Mouse (Mus musculus) urinary bladder, adult 2 months (tissue): Measurements from ENCODE around the gene Uvrag. TPM values are rescaled to one million over a fixed set of nuclear protein-coding genes. Genes with fewer than 3 reads are reported as not detected.

Experiments
- DNase-seq: peaks from one replicate; pipeline ENCODE4 v3.0.0; 2022; ENCODE audit warnings: low spot score
- polyA plus RNA-seq: library from polyadenylated mRNA; depleted of rRNA; stranded (reverse); fragments of >200 nt; gene quantifications from 2 replicates; pipeline ENCODE4 v1.2.3, GENCODE M21; 2012

Uvrag gene
- polyA plus RNA-seq, 1 experiment, result 19.4 TPM

DNA sequence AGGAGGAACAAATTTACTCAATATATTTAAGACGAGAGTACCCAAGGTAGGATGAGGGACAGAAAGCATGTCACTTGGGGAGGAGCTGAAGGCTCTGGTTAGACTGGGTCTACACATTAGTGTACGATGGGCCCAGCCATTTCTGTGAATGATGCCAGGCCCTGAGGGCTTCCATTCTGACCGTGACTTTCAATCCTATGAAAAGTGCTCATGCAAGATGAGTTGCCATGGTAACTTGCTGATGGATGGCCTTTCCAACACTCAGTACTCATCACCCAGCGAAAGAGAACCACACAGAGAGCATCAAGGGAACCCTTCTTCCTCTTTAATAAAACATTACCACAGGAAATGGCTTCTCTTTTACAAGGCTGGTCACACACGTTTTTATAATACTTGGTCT is 252.1 kb downstream of the Uvrag start:
- no peak for DNase-seq

DNA sequence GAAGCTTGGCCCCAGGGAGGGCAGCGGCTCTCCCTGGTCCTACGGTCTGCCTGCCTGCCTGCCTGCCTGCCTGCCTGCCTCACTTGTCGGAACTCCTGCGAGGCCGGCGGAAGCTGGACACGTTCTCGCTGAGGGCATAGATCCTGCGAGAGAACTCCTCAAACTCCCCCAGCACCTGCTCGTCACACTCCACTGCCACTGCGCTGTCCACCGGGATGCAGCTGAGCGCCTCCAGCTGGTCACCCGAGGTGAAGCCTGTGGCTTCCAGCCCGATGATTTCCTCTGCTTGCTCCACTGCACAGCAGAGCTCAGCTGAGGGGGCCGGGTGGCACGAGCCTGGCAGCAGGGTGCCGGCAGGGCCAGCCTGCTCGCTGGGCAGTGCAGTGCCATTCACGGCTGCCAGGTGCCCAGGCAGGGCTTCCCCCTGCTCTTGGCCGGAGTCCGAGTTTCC is 253.1 kb downstream of the Uvrag start:
- DNase-seq, result no peak

DNA sequence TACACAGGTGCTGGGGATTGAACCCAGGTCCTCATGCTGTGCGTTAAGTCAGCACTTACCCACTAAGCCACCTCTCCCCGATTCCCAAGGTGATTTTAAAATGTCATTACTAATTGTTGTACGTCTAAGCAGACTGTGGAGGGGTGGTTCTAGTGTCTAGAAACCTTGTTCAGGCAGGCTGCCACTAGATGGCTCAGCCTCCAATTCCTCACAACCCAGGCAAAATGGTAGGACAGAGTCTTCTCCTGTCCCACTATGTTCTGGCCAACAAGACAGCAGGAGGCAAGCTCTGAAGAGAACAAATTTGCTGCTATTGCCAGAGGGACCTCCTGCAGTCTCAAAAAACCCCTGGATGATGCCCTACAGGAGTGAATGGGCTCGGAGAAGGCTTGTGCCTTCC is 259.1 kb downstream of the Uvrag start:
- no peak for DNase-seq

DNA sequence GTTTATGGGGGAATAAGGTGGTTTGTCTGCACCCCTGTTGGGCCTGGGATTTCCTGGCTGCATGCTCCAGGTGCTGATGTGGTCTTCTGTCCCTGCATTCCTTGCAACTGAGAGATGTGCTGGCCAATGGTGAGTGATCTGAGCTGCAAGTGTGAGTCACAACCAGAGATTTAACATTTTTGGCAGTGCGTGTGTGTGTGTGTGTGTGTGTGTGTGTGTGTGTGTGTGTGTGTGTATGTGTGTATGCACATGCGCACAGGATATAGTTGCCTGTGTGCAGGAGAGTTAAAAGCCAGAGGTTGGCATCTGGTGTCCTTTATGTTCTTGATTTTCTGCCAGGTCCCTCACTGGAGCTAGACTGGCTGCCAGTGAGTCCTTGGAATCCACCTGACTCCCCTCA is 261.8 kb downstream of the Uvrag start:
- no peak for DNase-seq

DNA sequence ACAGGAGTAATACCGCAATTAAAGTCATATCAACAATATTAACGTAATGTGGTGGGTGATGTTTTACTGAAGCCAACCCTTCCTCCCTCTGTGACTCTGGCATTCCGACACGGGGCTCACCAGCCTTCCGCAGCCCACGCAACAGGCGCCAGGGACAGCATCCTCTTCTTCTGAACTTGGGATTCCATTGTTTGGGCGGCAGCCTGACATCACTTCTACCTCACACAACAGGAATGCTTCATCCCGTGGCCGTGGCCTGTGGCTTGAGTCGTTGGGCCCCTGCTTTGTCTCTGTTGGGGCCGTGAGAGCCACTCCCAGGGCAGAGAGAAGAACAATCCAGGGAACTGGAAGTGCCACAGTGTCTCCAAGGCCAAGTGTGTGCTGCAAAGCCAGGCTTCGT is 264.8 kb downstream of the Uvrag start:
- no peak for DNase-seq

DNA sequence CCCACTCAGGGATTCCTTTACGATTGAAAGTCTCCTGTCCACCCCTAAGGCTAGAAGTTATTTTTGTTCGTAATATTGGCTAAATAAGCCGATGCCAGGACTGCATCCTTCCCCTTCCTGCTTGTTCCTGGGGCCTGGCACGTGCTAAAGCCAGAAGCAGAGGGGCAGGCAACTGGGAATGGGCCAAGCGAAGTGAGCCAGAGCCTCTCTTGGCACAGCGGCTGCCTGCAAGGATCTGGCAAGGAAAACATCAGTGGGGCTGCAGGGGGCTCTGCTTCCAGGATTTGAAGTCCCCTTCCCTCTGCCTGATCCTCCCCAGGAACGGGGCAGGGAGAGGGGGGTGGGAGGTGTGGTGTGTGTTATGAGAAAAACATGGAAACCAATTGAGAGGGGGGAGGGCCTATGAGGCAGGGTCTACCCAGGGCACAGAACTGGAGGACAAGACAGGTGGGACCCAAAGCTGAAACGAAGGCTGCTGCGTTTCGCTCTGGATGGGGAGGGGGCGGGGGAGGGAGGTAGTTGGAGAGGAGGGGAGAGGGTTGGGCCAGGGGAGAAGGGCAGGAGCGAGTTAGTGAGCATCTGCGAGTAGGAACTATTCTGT is 265.5 kb downstream of the Uvrag start:
- DNase-seq, result no peak

DNA sequence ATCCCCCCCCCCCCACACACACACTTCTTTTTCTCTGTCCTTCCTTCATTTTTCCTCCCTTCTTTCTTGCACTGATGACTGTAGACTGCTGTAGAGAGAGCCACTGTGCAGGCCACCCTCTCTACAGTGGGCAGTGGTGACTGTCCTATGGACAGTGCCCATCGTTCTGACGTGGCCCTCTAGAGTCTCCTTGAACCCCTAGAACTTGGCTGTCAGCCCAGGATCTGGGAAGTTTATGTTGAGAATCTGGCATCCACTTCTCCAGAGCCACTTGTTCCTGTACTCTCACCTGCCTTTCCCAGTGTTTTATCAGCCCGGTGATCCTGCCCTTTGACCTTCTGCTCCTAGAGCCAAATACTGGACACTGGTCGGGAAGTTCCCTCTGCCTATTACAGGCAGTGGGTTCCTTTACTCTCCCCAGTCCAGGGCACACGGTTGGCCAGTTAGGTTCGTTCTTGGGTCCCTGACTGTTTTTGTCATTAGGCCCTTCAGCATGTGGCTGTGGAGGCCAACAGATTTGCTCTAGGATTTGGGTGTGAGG is 266.5 kb downstream of the Uvrag start:
- DNase-seq, result no peak

DNA sequence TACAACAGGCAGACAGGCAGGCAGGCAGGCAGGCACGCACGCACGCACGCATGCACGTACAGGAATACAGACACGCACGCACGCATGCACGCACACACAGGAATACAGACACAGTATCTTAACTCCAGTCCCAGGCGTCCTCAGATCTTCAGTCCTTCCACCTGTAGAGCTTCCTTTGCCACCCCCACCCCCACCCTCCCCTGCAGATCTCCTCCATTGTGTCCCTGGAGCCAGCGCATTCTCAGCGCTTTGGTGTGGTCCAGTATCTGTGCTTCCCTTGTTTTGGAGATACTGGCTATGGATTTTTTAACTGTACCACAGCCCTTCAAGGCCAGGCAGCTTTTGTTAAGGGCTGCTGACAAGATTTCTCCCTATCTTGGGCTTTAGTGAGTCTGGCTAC is 267.6 kb downstream of the Uvrag start:
- no peak for DNase-seq

DNA sequence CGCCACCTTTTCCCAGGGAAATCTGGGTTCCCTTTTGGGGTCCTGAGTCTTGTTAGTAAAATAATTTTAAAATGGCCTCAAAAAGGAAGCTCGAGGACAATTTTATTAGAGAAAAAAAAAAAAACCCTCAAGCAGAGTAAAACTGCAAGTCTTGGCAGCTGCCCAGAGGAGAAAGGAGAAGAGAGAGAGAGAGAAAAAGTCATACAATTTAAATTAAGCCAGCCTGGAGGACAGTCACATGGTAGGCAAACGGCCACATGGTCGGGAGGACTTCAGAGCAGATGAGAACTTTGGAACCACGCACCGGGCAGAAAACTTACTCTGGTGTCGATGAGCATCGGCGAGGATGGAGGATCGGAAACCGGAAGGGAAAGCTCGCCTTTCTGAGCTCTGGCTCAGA is 269.1 kb downstream of the Uvrag start:
- no peak for DNase-seq

DNA sequence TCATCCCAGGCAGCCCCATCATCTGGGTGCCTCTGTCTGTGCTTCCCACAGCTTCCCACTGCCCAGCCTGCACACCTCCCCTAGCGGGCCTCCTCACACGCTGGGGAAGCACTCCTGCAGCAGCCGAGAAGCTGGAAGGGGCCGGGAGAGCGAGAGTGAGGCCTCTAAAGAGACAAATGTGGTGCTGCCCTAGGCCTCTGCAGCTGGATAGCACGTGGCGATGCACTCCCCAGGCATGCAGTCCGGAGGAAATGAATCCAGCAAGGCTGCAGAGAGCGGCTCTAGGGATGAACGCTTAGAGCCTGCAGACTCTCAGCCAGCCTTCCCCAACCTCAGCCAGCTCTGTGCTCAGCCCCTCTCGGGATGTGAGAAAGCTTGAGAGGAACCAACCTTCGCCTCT is 270.1 kb downstream of the Uvrag start:
- no peak for DNase-seq

DNA sequence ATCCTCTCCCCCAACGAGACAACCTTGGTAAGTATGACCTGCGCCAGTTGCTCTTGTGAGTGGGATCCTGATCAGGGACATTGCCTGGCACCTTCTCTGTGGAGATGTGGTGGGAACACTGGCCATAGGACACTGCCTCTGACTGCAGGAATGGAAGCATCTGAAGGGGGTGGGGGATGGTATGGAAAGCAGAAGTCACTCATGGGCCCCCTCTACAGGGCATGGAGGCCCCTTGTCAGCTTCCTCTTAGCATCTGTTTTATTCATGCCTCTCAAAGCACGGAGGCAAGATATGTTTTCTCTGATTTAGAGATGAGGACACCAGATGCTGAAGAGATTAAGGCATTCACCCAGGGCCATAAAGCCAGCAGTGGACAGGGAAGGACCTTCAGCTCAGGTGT is 271.9 kb downstream of the Uvrag start:
- no peak for DNase-seq

DNA sequence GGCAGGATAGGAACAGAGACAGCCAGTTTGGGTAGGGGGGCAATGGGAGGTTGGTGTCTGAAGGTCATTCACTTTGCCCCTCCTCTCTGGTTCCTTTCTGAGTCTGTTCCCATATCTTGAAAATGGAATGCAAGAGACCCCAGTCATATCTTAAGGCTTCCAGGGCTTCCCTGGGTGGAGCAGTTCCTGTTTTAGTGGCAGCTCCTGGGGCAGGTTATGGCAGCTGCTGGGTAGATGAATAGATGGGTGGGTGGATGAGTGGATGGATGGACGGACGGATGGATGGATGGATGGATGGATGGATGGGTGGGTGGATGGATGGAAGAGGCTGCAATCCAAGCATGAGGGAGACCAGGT is 273.2 kb downstream of the Uvrag start:
- no peak for DNase-seq

DNA sequence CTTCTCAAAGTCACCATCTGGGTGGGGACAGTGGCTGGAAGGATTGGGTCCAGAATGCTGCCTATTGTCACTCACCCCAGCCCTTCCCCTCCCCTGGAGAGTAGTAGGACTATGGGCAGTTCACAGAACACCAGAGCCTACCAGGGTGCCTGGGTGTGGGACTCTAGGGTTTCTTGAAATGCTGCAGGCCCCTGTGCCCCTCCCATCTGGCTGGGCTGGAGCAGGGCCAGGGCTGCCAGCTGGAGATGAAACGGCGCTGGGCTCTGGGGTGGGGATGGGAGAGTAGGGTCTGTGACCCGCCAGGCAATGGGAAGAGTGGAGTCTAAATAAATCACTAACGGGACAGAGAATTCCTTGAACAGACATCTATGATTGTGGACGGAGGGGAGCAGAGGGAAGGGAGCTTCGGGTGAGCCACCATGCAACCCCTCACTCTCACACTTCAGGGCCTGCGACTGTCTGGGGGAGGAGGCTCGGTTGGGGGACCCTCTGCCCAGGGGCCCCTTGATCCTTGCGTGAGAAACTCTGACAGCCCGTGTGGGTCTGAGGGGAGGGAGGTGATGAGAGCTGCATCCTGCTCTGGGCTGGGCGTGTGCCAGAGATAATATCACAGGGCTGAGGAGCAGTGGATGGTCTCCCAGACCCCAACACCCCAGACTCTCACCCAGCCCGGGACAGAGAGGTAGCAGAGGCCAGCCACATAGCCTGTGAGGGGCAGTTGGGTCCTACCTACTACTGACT is 273.7 kb downstream of the Uvrag start:
- DNase-seq, result no peak

DNA sequence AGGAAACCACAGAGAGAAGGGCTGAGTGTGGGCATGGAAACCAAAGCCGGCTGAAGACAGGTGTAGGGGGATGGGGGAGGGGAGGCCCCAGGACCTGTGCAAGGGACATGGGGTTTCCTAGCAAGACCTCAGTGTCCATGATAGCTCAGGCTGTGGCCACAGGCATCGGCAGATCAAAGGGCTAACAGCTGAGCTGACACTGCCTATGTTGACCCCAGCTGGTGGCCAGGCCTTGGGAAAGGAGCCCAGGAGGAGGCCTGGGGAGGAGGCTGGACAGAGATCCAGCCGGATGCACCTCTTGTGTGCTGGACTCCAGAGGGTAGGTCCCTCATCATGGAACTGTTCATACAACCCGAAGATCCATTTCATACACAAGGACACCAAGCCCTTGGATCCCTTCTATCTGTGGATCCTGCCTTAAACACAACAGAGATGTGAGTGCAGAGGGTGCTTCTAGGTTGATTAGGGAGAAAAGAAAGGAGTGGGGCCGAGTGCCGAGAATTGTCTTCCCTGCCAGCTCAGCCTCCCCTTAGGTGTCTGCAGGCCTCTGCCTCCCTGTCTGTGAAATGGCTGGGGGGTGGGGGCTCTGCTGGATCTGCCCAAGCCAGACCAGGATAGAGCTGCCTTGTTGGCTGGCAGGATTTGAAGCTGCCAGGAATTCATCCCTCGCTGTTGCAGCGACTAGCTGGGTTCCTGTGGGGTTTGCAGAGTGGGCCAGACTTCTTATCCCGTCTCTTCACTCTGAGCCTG is 276.8 kb downstream of the Uvrag start:
- DNase-seq, result no peak

DNA sequence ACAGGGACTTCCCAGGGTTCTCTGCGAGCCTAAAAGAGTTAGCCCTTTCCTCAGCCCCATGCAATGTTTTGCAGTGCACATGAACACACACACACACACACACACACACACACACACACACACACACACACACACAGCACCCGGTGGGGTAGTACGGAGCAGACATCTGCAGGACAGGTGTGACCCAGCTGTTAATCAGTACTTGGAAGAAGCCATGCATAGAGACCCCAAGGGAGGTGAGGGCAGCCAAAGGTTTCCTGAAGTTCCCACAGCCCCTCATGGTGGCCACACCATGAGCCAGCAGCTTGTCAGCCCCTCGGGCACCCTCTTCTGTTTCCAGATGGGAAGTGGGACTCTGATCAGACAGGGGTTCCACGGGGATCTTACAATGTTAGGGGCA is 277.9 kb downstream of the Uvrag start:
- DNase-seq, result no peak

DNA sequence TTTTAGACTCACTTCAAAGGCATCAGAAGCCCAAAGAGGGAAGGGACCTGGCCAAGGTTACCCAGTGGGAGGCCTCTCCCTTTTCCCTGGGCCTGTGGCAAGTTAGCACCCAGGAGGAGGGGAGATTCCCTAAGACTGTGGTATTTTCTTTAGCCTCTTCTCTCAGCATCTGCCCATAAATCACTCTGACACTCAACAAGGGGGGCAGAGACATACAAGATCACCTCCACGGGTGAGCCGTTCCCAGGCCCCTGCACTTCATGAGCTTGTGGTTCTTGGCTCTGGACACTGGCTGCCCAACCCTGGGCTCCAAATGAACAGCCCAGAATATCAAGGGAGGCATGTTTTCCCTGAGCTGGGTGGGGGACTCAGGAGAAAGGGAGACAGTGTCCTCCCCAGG is 279.9 kb downstream of the Uvrag start:
- no peak for DNase-seq

DNA sequence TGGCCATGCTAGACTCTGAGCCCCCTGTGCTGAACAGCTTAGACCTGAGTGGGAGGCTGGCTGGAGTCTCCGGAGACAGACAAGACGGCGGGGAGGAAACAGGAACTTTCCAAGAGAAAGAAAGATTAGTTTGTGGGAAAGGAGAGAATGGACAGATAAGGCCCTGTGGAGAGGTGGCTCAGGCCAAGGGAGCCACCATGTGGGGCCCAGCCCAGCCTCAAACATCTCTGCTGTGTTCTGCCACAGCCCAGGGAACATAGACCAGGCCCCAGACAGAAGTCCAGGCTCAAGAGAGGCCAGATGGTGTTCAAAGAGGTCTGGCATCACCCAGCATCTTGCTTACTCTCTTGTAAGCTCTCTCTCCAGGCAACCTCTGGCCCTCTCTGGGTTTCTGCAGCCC is 283.8 kb downstream of the Uvrag start:
- DNase-seq, result no peak

DNA sequence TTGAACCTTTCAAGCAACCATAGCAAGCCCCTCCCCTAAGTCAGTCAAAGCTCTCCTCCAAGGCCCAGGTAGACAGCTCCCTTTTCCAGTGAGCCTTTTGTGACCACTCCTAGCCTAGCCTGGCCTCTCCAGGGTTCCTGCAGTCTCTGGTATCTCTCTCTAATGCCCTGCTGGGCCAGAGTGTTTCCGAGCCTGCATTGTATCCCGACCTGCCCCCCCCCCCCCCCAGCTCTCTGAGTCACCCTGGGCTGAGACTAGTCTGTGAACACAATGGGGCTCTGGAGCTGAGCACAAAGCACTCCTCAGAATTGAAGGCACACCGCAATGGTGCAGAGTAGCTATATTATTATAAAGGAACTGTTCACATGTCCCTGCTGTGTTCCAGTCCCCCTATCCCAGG is 284.8 kb downstream of the Uvrag start:
- no peak for DNase-seq

DNA sequence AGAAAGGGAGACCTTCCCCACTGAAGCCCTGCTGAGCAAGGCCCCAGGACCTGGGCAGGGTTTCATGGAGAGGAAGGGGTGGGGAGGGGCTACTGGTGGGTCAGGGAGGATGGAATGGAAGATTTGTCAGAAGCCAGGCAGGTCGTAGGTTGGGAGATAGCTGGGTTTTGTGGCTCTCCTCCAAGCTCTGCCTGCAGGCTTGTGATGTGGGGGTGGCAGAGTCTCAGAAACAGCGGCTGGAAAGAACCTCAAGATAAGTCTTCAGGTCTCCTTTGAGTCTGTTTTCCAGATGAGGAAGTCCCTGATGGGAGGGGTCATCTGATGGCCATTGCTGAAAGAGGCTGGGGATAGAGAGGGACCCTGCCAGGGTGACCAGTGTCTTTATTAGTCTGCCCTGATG is 285.6 kb downstream of the Uvrag start:
- DNase-seq, result no peak

DNA sequence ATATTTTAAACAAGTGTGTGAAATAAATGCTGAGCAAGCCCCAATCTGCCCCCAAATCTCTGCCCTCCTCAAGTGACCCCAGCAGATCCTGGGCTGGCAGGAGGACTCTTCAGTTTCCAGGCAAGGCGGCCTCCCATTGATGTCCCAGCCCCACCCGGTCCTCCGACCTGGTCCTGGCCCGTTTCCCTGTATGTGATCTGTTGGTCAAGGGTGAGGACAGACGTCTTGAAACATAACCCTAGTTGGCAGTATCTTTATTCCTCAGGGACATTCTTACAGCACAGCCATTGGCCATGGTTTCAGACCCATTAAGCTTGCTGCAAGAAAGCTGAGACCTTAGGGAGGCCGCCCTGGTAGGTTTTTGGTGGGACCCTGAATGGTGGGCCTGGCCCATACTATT is 287.1 kb downstream of the Uvrag start:
- DNase-seq, result no peak

DNA sequence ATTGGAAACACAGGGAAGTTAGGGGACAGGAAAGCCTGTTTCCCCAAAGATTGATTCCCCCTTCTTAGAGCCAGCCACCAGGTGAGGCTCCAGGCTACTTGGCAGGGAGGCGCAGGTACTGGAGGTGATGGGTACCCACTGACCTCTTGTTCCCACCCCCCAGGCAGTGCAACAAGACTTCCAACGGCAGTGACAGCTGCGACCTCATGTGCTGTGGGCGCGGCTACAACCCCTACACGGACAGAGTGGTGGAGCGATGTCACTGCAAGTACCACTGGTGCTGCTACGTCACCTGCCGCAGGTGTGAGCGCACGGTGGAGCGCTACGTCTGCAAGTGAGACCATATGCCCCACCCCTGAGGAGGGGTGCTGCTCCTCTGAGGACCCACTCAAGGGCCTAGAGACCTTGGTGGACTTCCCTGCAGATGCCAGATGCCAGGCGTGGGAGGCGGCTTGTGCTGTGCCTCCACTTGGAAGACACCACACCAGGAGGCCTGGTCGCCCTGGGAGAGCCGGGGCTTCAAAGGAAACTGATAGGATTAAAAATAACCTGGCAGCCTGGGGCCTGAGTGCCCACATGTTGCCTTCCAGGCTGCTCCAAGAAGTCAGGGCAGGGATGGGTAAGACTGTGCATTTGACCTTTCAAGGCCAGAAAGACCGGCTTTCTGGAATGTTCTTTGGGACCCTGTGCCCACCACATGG is 287.8 kb downstream of the Uvrag start:
- DNase-seq, result no peak

DNA sequence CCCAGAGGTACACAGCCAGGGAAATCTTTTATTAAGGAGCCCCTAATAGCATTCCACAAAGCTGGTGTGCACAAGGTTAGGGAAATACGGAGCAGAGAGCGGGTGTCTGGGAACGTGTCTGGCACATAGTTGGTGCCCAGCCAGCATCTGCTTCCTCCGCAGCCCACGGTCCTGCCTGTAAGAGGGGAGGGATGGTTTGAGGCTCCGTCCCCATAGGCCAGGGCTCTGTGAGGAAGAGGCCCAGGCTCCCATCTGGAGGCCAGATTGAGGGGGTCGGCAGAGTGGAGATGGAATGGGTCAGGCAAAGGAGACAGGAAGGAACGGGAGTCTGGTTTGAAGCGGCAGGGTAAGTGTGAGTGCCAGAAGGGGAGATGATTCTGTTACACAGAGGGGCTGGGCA is 289.7 kb downstream of the Uvrag start:
- no peak for DNase-seq
